27 mouse cellular contexts compared by ENCODE assay signal in genomic region chr7:68136056-68136455, GRCm38 (mm10).
A peak's percentile ranks its signal among the peaks of the same experiment; 100 is the strongest.
DNase-seq lines count a peak whose midpoint lies in the region; ATAC-seq and TF ChIP-seq lines count a peak whose summit lies in the region.
"Had no signal": no experiment of that assay in that cellular context is flagged by ENCODE, and none has a peak within 500 bp of the region (broad histone marks: within the 10 kb centered on the region; RNA-seq: fewer than 3 reads in every experiment).

No protein-coding gene starts in this region.

- no peak for DNase-seq in lung, postnatal 0 days (ENCODE audit: low spot score)
- DNase-seq in lung, postnatal 4 days: no peak
- peak; percentile 9 for DNase-seq in thymus, postnatal 25 days
- no peak for DNase-seq in thymus, postnatal 14 days
- DNase-seq in midbrain, postnatal 0 days (ENCODE audit: low spot score): peak; percentile 47
- no peak for DNase-seq in gastrocnemius, postnatal 14 days
- DNase-seq: adrenal gland, postnatal 14 days; cerebellum, adult 11-12 months; cerebellum, postnatal 36 days; gastrocnemius, postnatal 10 days; heart, adult 18-20 months; heart, postnatal 36 days; kidney, adult 8-10 months; kidney, postnatal 36 days; lung, postnatal 10 days; right cerebral cortex, postnatal 25 days; thymus, adult 2 months had no signal

- no peak overlapping the region for H3K4me3 ChIP-seq in intestine, postnatal 0 days (ENCODE audit: low read depth, low read length)
- no peak overlapping the region for H3K4me3 ChIP-seq in intestine, embryonic 15.5 days (replicated peaks)
- H3K4me3 ChIP-seq in lung, postnatal 0 days (ENCODE audit: low read depth, low read length): no peak overlapping the region
- H3K4me3 ChIP-seq in midbrain, postnatal 0 days (ENCODE audit: low read depth, low read length): no peak overlapping the region
- H3K4me3 ChIP-seq: embryonic facial prominence, embryonic 15.5 days; forebrain, embryonic 10.5 days; heart, embryonic 13.5 days; megakaryocyte, embryonic 14.5 days; neural tube, embryonic 15.5 days had no signal

- no peak for TF ChIP-seq EP300 in lung, postnatal 0 days (IDR thresholded peaks at IDR 0.05)

- H3K36me3 ChIP-seq in intestine, postnatal 0 days (ENCODE audit: control insufficient read depth, insufficient read depth): no peaks in the 10 kb centered on the region
- no peaks in the 10 kb centered on the region for H3K36me3 ChIP-seq in intestine, embryonic 15.5 days
- H3K36me3 ChIP-seq in lung, postnatal 0 days (ENCODE audit: insufficient read depth, low read length): no peaks in the 10 kb centered on the region
- no peaks in the 10 kb centered on the region for H3K36me3 ChIP-seq in midbrain, postnatal 0 days (ENCODE audit: insufficient read depth, low read length)
- H3K36me3 ChIP-seq: embryonic facial prominence, embryonic 15.5 days; heart, embryonic 13.5 days; neural tube, embryonic 15.5 days had no signal

- no peaks in the 10 kb centered on the region for H3K27me3 ChIP-seq in intestine, postnatal 0 days (replicated peaks; ENCODE audit: control insufficient read depth, insufficient read depth, low read length)
- no peaks in the 10 kb centered on the region for H3K27me3 ChIP-seq in intestine, embryonic 15.5 days (replicated peaks)
- H3K27me3 ChIP-seq in lung, postnatal 0 days (replicated peaks; ENCODE audit: insufficient read depth, low read length): no peaks in the 10 kb centered on the region
- no peaks in the 10 kb centered on the region for H3K27me3 ChIP-seq in midbrain, postnatal 0 days (ENCODE audit: insufficient read depth, low read length)
- H3K27me3 ChIP-seq: embryonic facial prominence, embryonic 15.5 days; heart, embryonic 13.5 days; megakaryocyte, embryonic 14.5 days; neural tube, embryonic 15.5 days had no signal

- no peak overlapping the region for H3K27ac ChIP-seq in intestine, postnatal 0 days (ENCODE audit: low read depth, low read length)
- no peak overlapping the region for H3K27ac ChIP-seq in intestine, embryonic 15.5 days
- no peak overlapping the region for H3K27ac ChIP-seq in lung, postnatal 0 days (ENCODE audit: low read length)
- H3K27ac ChIP-seq in midbrain, postnatal 0 days (ENCODE audit: low read depth, low read length): no peak overlapping the region
- H3K27ac ChIP-seq: embryonic facial prominence, embryonic 15.5 days; forebrain, embryonic 10.5 days; heart, embryonic 13.5 days; liver, embryonic 14.5 days; neural tube, embryonic 15.5 days had no signal

- intact Hi-C loops in gastrocnemius, postnatal 14 days (cut with DNase I; ENCODE audit: low total_unique reads): loop anchor here (10.0 kb wide), 1 partner anchor 169 kb away; no protein-coding TSS in a partner anchor

- no peaks in the 10 kb centered on the region for H3K4me1 ChIP-seq in intestine, postnatal 0 days (replicated peaks; ENCODE audit: control insufficient read depth, insufficient read depth, low read length)
- 0 out of 2 replicates have a peak, but pooled peaks cover 1% of the 10 kb centered on the region for H3K4me1 ChIP-seq in intestine, embryonic 15.5 days (replicated peaks)
- H3K4me1 ChIP-seq in lung, postnatal 0 days (ENCODE audit: insufficient read depth, low read depth, low read length): peaks cover 17% of the 10 kb centered on the region; the same call in 1 of the 2 replicates
- peaks cover under 1% of the 10 kb centered on the region; the same call in 1 of the 2 replicates for H3K4me1 ChIP-seq in midbrain, postnatal 0 days (ENCODE audit: insufficient read depth, low read length)

- TF ChIP-seq CTCF in intestine, postnatal 0 days (IDR thresholded peaks at IDR 0.05; ENCODE audit: low read depth): peak; percentile 33; the same call in 1 of the 2 replicates
- peak; percentile 33; the same call in 1 of the 2 replicates for TF ChIP-seq CTCF in lung, postnatal 0 days (IDR thresholded peaks at IDR 0.05)
- peak; percentile 53 for TF ChIP-seq CTCF in midbrain, postnatal 0 days (IDR thresholded peaks at IDR 0.05)

- no peaks in the 10 kb centered on the region for H3K9me3 ChIP-seq in intestine, postnatal 0 days (ENCODE audit: control insufficient read depth)
- no peaks in the 10 kb centered on the region for H3K9me3 ChIP-seq in intestine, embryonic 15.5 days
- no peaks in the 10 kb centered on the region for H3K9me3 ChIP-seq in lung, postnatal 0 days (ENCODE audit: low read length)
- no peaks in the 10 kb centered on the region for H3K9me3 ChIP-seq in midbrain, postnatal 0 days (ENCODE audit: low read length)
- H3K9me3 ChIP-seq: embryonic facial prominence, embryonic 15.5 days; forebrain, embryonic 10.5 days; heart, embryonic 13.5 days; megakaryocyte, embryonic 14.5 days; neural tube, embryonic 15.5 days had no signal

- no peak overlapping the region for H3K9ac ChIP-seq in intestine, postnatal 0 days (ENCODE audit: low read depth, low read length)
- no peak overlapping the region for H3K9ac ChIP-seq in intestine, embryonic 15.5 days
- H3K9ac ChIP-seq in lung, postnatal 0 days (replicated peaks; ENCODE audit: low read depth): no peak overlapping the region
- H3K9ac ChIP-seq in midbrain, postnatal 0 days (replicated peaks; ENCODE audit: low read length, poor library complexity, severe bottlenecking): no peak overlapping the region
- H3K9ac ChIP-seq: embryonic facial prominence, embryonic 15.5 days; heart, embryonic 13.5 days; liver, embryonic 14.5 days; neural tube, embryonic 15.5 days had no signal

- no peak for ATAC-seq in intestine, postnatal 0 days
- no peak for ATAC-seq in intestine, embryonic 15.5 days
- no peak for ATAC-seq in lung, postnatal 0 days
- no peak for ATAC-seq in midbrain, postnatal 0 days (ENCODE audit: low FRiP score)
- ATAC-seq: activated CD4-positive, CD25-positive, alpha-beta regulatory T cell, adult 4 months; hindbrain, embryonic 16.5 days had no signal

- no peak overlapping the region for H3K4me2 ChIP-seq in intestine, postnatal 0 days (replicated peaks; ENCODE audit: low read depth)
- no peak overlapping the region for H3K4me2 ChIP-seq in intestine, embryonic 15.5 days (replicated peaks)
- no peak overlapping the region for H3K4me2 ChIP-seq in lung, postnatal 0 days (replicated peaks; ENCODE audit: low read depth, low read length)
- H3K4me2 ChIP-seq in midbrain, postnatal 0 days (ENCODE audit: low read depth, low read length, poor library complexity, severe bottlenecking): no peak overlapping the region
- H3K4me2 ChIP-seq: embryonic facial prominence, embryonic 15.5 days; heart, embryonic 13.5 days; neural tube, embryonic 15.5 days had no signal

- 80% methylated on average over 10 of the region's 10 CpGs for WGBS in intestine, postnatal 0 days
- WGBS in intestine, embryonic 15.5 days: 77% methylated on average over 10 of the region's 10 CpGs
- WGBS in lung, postnatal 0 days: 81% methylated on average over 10 of the region's 10 CpGs
- WGBS in midbrain, postnatal 0 days: 58% methylated on average over 10 of the region's 10 CpGs

Comparison
In these comparisons a context has a peak if more than half of its experiments do, and no peak if none do; other contexts are left out.
1. DNase-seq: peak in thymus, postnatal 25 days (single experiment) and midbrain, postnatal 0 days (single experiment); none in lung, postnatal 0 days (single experiment), lung, postnatal 4 days (0 of 2), thymus, postnatal 14 days (single experiment) and gastrocnemius, postnatal 14 days (single experiment).
2. Peak in every context shown above with its lines, with median percentiles within 50 percentile points of each other: CTCF ChIP-seq.